Mouse (Mus musculus): ENCODE results near the gene Crybb2. TPM values are rescaled to one million over a fixed set of nuclear protein-coding genes. Genes with fewer than 3 reads are reported as not detected.

Crybb2 gene
- polyA plus RNA-seq, 1 experiment: not detected

DNA sequence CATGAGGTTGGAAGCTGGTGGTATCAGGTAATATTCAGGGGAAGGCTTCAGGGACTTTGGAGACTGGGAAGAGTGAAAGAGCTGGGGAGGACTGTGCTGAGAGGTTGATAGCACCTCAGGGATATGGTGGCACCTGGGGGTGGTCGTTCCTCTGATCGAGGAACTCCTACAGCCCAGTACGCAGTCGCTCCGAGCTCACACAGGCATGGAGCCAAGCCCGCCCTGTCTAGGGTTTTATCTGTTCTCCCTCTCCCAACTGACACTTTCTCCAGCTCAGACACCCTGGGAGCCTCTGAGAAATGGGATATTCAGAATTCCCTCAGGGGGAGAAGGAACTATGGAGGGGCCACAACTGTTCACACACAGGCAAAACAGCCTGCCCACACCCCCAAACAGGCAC lies 29.1 kb downstream of the Crybb2 start:
- TF ChIP-seq POLR2AphosphoS2 (IDR thresholded peaks at IDR 0.05; ENCODE audit: insufficient read length, low read depth) (no peak), SRF (IDR thresholded peaks at IDR 0.05; ENCODE audit: control insufficient read depth, insufficient read length, low read depth) (no peak), REST (IDR thresholded peaks at IDR 0.05; ENCODE audit: insufficient read depth, insufficient read length) (no peak), CEBPB (IDR thresholded peaks at IDR 0.05; ENCODE audit: insufficient read depth, poor library complexity, severe bottlenecking) (no peak), USF1 (IDR thresholded peaks at IDR 0.05; ENCODE audit: low read depth) (no peak), TCF12 (IDR thresholded peaks at IDR 0.05; ENCODE audit: insufficient read depth, poor library complexity, severe bottlenecking) (no peak), TCF3 (IDR thresholded peaks at IDR 0.05; ENCODE audit: insufficient read length, low read depth) (no peak), MAX (IDR thresholded peaks at IDR 0.05; ENCODE audit: low read depth) (no peak), POLR2A (IDR thresholded peaks at IDR 0.05; ENCODE audit: insufficient read length, low read depth) (no peak), E2F4 (IDR thresholded peaks at IDR 0.05; ENCODE audit: insufficient read depth) (no peak), MYOD1 (IDR thresholded peaks at IDR 0.05; ENCODE audit: control insufficient read depth in 1 of 3, insufficient read length in 2 of 3, low read depth in 2 of 3) (no peak), MYOG (IDR thresholded peaks at IDR 0.05; ENCODE audit: control insufficient read depth in 1 of 3, insufficient read depth in 1 of 3, insufficient read length in 2 of 3, low read depth in 2 of 3) (no peak)
- H3K4me2 ChIP-seq (ENCODE audit: low read depth): no peak overlapping the region
- no peaks in the 10 kb centered on the region for H3K36me3 ChIP-seq (ENCODE audit: control insufficient read depth, insufficient read depth)
- no peaks in the 10 kb centered on the region for H3K79me2 ChIP-seq (ENCODE audit: control insufficient read depth, insufficient read depth)
- no peak overlapping the region for H3ac ChIP-seq (ENCODE audit: control insufficient read depth, insufficient read length)
- H3K27me3 ChIP-seq (ENCODE audit: control insufficient read depth, insufficient read depth, insufficient read length): peaks cover 4% of the 10 kb centered on the region
- H3K4me3 ChIP-seq: no peak overlapping the region

DNA sequence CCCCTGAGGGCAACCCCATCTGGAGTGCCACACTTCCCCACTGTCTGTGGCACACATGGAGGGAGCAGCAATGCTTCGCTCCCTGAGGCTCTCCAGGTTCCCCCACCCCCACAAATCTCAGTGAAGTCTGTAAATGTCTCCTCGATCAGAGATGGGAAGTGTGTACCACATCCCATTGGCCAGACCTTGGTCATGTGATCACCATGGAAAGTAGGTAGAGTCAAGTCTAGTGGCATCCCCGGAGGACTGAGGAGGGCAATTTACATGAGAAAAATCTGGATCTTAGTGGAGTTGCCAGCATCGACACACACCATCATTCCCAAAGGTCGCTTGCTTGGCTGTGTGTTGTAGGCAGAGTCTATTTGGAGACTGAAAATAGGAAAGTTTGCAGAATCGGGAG lies 31.3 kb downstream of the Crybb2 start:
- TF ChIP-seq TCF12 (IDR thresholded peaks at IDR 0.05; ENCODE audit: insufficient read depth, poor library complexity, severe bottlenecking): no peak
- no peak for TF ChIP-seq MYOD1 (IDR thresholded peaks at IDR 0.05; ENCODE audit: control insufficient read depth in 1 of 3, insufficient read length in 2 of 3, low read depth in 2 of 3)
- no peak for TF ChIP-seq MYOG (IDR thresholded peaks at IDR 0.05; ENCODE audit: control insufficient read depth in 1 of 3, insufficient read depth in 1 of 3, insufficient read length in 2 of 3, low read depth in 2 of 3)
- no peak for TF ChIP-seq SRF (IDR thresholded peaks at IDR 0.05; ENCODE audit: control insufficient read depth, insufficient read length, low read depth)
- no peak for TF ChIP-seq TCF3 (IDR thresholded peaks at IDR 0.05; ENCODE audit: insufficient read length, low read depth)
- no peak for TF ChIP-seq POLR2A (IDR thresholded peaks at IDR 0.05; ENCODE audit: insufficient read length, low read depth)
- no peak for TF ChIP-seq USF1 (IDR thresholded peaks at IDR 0.05; ENCODE audit: low read depth)
- TF ChIP-seq CEBPB (IDR thresholded peaks at IDR 0.05; ENCODE audit: insufficient read depth, poor library complexity, severe bottlenecking): no peak
- TF ChIP-seq REST (IDR thresholded peaks at IDR 0.05; ENCODE audit: insufficient read depth, insufficient read length): no peak
- no peak for TF ChIP-seq MAX (IDR thresholded peaks at IDR 0.05; ENCODE audit: low read depth)
- TF ChIP-seq E2F4 (IDR thresholded peaks at IDR 0.05; ENCODE audit: insufficient read depth): no peak
- no peak for TF ChIP-seq POLR2AphosphoS2 (IDR thresholded peaks at IDR 0.05; ENCODE audit: insufficient read length, low read depth)
- H3K4me2 ChIP-seq (ENCODE audit: low read depth): no peak overlapping the region
- no peaks in the 10 kb centered on the region for H3K79me2 ChIP-seq (ENCODE audit: control insufficient read depth, insufficient read depth)
- no peak overlapping the region for H3ac ChIP-seq (ENCODE audit: control insufficient read depth, insufficient read length)
- H3K4me3 ChIP-seq: no peak overlapping the region
- no peaks in the 10 kb centered on the region for H3K27me3 ChIP-seq (ENCODE audit: control insufficient read depth, insufficient read depth, insufficient read length)
- H3K36me3 ChIP-seq (ENCODE audit: control insufficient read depth, insufficient read depth): no peaks in the 10 kb centered on the region

DNA sequence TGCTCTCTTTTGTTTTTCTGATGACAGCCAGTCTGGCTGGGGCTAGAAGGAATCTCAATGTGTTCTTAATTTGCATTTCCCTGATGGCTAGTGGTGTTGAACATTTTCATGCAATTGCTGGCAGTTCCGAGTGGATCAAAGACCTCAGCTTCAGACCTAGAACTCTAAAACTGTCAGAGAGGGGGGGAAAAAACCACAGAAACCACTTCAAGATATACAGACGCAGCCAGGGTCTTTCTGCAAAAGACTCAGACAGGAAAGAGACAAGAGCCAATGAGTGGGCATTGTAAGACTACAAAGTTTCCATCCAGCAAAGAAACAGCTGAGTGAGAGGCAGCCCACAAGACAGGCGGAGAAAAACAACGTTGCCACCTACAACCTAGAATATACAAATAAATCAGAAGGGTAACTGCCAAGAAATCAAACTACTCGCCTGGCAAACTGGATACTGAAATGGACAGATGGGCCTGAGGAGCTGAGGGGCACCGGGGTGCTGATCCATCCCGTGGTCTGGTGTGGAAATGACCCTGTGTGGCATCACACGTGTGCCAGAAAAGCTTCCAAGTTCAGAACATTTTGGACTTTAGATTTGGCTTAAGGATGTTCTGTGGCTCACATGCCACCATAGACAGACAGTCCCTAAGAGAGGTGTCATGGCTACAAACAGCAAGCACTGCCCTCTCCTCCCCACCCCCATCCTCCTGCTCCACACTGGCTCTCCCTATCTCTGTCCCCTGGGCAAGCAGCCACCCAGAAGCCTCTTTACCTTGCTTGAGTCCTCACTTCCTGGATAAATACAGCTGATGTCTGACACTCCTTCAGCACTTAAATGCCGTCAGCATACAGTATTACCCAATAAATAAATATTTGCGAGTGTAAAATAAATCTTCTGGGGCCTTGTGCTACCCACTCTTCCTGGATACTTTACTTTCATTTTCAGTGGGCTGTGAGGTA lies 34.5 kb downstream of the Crybb2 start:
- Histone ChIP-seq H3K4me3 (no peak overlapping the region), H3K4me2 (ENCODE audit: low read depth) (peak overlapping the region; percentile 56), H3K27me3 (ENCODE audit: control insufficient read depth, insufficient read depth, insufficient read length) (no peaks in the 10 kb centered on the region), H3K79me2 (ENCODE audit: control insufficient read depth, insufficient read depth) (no peaks in the 10 kb centered on the region), H3K36me3 (ENCODE audit: control insufficient read depth, insufficient read depth) (no peaks in the 10 kb centered on the region), H3ac (ENCODE audit: control insufficient read depth, insufficient read length) (no peak overlapping the region)
- TF ChIP-seq SRF (IDR thresholded peaks at IDR 0.05; ENCODE audit: control insufficient read depth, insufficient read length, low read depth): no peak
- no peak for TF ChIP-seq USF1 (IDR thresholded peaks at IDR 0.05; ENCODE audit: low read depth)
- no peak for TF ChIP-seq E2F4 (IDR thresholded peaks at IDR 0.05; ENCODE audit: insufficient read depth)
- TF ChIP-seq POLR2A (IDR thresholded peaks at IDR 0.05; ENCODE audit: insufficient read length, low read depth): no peak
- no peak for TF ChIP-seq POLR2AphosphoS2 (IDR thresholded peaks at IDR 0.05; ENCODE audit: insufficient read length, low read depth)
- no peak for TF ChIP-seq TCF12 (IDR thresholded peaks at IDR 0.05; ENCODE audit: insufficient read depth, poor library complexity, severe bottlenecking)
- TF ChIP-seq TCF3 (IDR thresholded peaks at IDR 0.05; ENCODE audit: insufficient read length, low read depth): no peak
- no peak for TF ChIP-seq MAX (IDR thresholded peaks at IDR 0.05; ENCODE audit: low read depth)
- TF ChIP-seq CEBPB (IDR thresholded peaks at IDR 0.05; ENCODE audit: insufficient read depth, poor library complexity, severe bottlenecking): no peak
- TF ChIP-seq REST (IDR thresholded peaks at IDR 0.05; ENCODE audit: insufficient read depth, insufficient read length): no peak

DNA sequence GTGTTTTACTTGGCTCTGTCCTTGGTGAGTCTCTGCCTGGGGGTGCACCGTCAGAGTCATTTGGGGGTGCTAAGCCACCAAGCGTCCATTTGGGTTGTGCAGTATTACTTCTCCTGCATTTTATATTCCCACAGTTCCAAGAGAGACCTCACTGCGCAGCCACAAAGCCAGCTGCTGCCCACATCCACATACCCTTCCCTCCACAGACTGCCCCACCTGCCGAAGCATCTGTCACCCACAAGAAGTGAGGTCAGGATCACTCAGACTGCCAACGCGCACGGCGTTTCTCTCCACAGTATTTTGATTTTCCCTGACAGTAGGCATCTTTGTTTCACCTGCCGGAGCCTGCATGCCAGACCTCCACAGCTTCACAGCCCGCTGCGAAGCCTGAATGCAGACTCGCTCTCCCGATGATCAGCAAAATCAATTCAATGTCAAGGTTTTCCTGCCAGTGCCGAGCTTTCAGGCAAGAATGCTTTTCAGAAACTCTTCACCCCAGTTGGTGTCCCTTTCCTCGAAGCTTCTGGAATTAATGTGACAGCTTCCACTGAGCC lies 38.6 kb downstream of the Crybb2 start:
- no peak overlapping the region for H3K4me2 ChIP-seq (ENCODE audit: low read depth)
- no peaks in the 10 kb centered on the region for H3K79me2 ChIP-seq (ENCODE audit: control insufficient read depth, insufficient read depth)
- no peaks in the 10 kb centered on the region for H3K27me3 ChIP-seq (ENCODE audit: control insufficient read depth, insufficient read depth, insufficient read length)
- no peak overlapping the region for H3ac ChIP-seq (ENCODE audit: control insufficient read depth, insufficient read length)
- no peak overlapping the region for H3K4me3 ChIP-seq
- H3K36me3 ChIP-seq (ENCODE audit: control insufficient read depth, insufficient read depth): no peaks in the 10 kb centered on the region
- TF ChIP-seq MYOD1 (IDR thresholded peaks at IDR 0.05; ENCODE audit: control insufficient read depth in 1 of 3, insufficient read length in 2 of 3, low read depth in 2 of 3) (no peak), REST (IDR thresholded peaks at IDR 0.05; ENCODE audit: insufficient read depth, insufficient read length) (no peak), TCF12 (IDR thresholded peaks at IDR 0.05; ENCODE audit: insufficient read depth, poor library complexity, severe bottlenecking) (no peak), CEBPB (IDR thresholded peaks at IDR 0.05; ENCODE audit: insufficient read depth, poor library complexity, severe bottlenecking) (no peak), SRF (IDR thresholded peaks at IDR 0.05; ENCODE audit: control insufficient read depth, insufficient read length, low read depth) (no peak), MAX (IDR thresholded peaks at IDR 0.05; ENCODE audit: low read depth) (no peak), MYOG (IDR thresholded peaks at IDR 0.05; ENCODE audit: control insufficient read depth in 1 of 3, insufficient read depth in 1 of 3, insufficient read length in 2 of 3, low read depth in 2 of 3) (no peak), POLR2A (IDR thresholded peaks at IDR 0.05; ENCODE audit: insufficient read length, low read depth) (no peak), POLR2AphosphoS2 (IDR thresholded peaks at IDR 0.05; ENCODE audit: insufficient read length, low read depth) (no peak), E2F4 (IDR thresholded peaks at IDR 0.05; ENCODE audit: insufficient read depth) (no peak), TCF3 (IDR thresholded peaks at IDR 0.05; ENCODE audit: insufficient read length, low read depth) (no peak), USF1 (IDR thresholded peaks at IDR 0.05; ENCODE audit: low read depth) (no peak)

All from myocyte (in vitro differentiated cells).